10 mouse cellular contexts compared by ENCODE assay signal in genomic region chr19:6453349-6453748, GRCm38 (mm10). TPM values are rescaled to one million over a fixed set of nuclear protein-coding genes. Genes with fewer than 3 reads are reported as not detected.
DNase-seq lines count a peak whose midpoint lies in the region; ATAC-seq lines count a peak whose summit lies in the region.
"Had no signal": no experiment of that assay in that cellular context is flagged by ENCODE, and none has a peak within 500 bp of the region (broad histone marks: within the 10 kb centered on the region; RNA-seq: fewer than 3 reads in every experiment).

No protein-coding gene starts in this region.

- DNase-seq in Muller cell, postnatal 12 days (ENCODE audit: inconsistent ontology term): peak; percentile 29
- DNase-seq in cerebellum, postnatal 4 days (ENCODE audit: low spot score in 2 of 2): peak; percentile 63 to 89
- DNase-seq in left cerebral cortex, postnatal 4 days: peak; percentile 96
- no peak for DNase-seq in urinary bladder, postnatal 25 days (ENCODE audit: low spot score)
- DNase-seq in thymus, postnatal 36 days: no peak
- DNase-seq in spleen, postnatal 4 days (ENCODE audit: low spot score in 2 of 2): no peak

- peaks cover 48% of the 10 kb centered on the region for H3K4me1 ChIP-seq in hindbrain, embryonic 12.5 days

- no peak overlapping the region for H3K4me3 ChIP-seq in hindbrain, embryonic 12.5 days
- H3K4me3 ChIP-seq: embryonic facial prominence, embryonic 15.5 days; limb, embryonic 13.5 days had no signal

- H3K9me3 ChIP-seq in hindbrain, embryonic 12.5 days (replicated peaks): no peaks in the 10 kb centered on the region
- H3K9me3 ChIP-seq: embryonic facial prominence, embryonic 15.5 days; limb, embryonic 13.5 days had no signal

- ATAC-seq in hindbrain, embryonic 12.5 days (ENCODE audit: low FRiP score): peak; percentile 10
- no peak for ATAC-seq in erythroid progenitor cell, adult 5-6 weeks (replicated peaks; ENCODE audit: low FRiP score, poor library complexity, severe bottlenecking)

- H3K4me2 ChIP-seq in hindbrain, embryonic 12.5 days (replicated peaks): no peak overlapping the region
- H3K4me2 ChIP-seq: embryonic facial prominence, embryonic 15.5 days; limb, embryonic 13.5 days had no signal

- H3K27ac ChIP-seq in hindbrain, embryonic 12.5 days: peak overlapping the region; percentile 79
- H3K27ac ChIP-seq: embryonic facial prominence, embryonic 15.5 days; limb, embryonic 13.5 days had no signal

- H3K9ac ChIP-seq in hindbrain, embryonic 12.5 days: no peak overlapping the region
- H3K9ac ChIP-seq: embryonic facial prominence, embryonic 15.5 days; limb, embryonic 13.5 days had no signal

- H3K27me3 ChIP-seq in hindbrain, embryonic 12.5 days: no peaks in the 10 kb centered on the region; the same call in 1 of the 2 replicates
- H3K27me3 ChIP-seq: embryonic facial prominence, embryonic 15.5 days had no signal

- peaks cover 13% of the 10 kb centered on the region for H3K36me3 ChIP-seq in hindbrain, embryonic 12.5 days
- H3K36me3 ChIP-seq: embryonic facial prominence, embryonic 15.5 days; limb, embryonic 13.5 days had no signal

- 72% methylated on average over 8 of the region's 8 CpGs for WGBS in hindbrain, embryonic 12.5 days

- intact Hi-C loops in left cerebral cortex, postnatal 4 days (cut with DNase I): no loop called here

RNA-seq across cellular contexts. Expression of gene Nrxn2, which starts 34.8 kb away (rescaled TPM):
- polyA plus RNA-seq in hindbrain, embryonic 12.5 days (2016; fragmentation: Nextera tagmentation; extraction: Ambion mirVana): 21.3 and 23.0 TPM in 2 replicates
- total RNA-seq in left cerebral cortex, postnatal 4 days (2021): 100 to 1,000 TPM; 695 to 758 TPM
- total RNA-seq in erythroid progenitor cell, adult 5-6 weeks (2015; ENCODE audit: low replicate concordance): not detected in 2 replicates
- not detected in 2 replicates for total RNA-seq in erythroid progenitor cell, adult 5-6 weeks (2017; ENCODE audit: low replicate concordance)

RNA-seq across cellular contexts. Expression of gene Rasgrp2, which starts 54.2 kb away (rescaled TPM):
- 20.0 and 23.0 TPM in 2 replicates for polyA plus RNA-seq in hindbrain, embryonic 12.5 days (2016; fragmentation: Nextera tagmentation; extraction: Ambion mirVana)
- 100 to 1,000 TPM; 225 to 228 TPM for total RNA-seq in left cerebral cortex, postnatal 4 days (2021)
- total RNA-seq in erythroid progenitor cell, adult 5-6 weeks (2015; ENCODE audit: low replicate concordance): 42.3 and 47.2 TPM in 2 replicates
- 29.9 and 37.7 TPM in 2 replicates for total RNA-seq in erythroid progenitor cell, adult 5-6 weeks (2017; ENCODE audit: low replicate concordance)

Comparison
In these comparisons a context has a peak if more than half of its experiments do, and no peak if none do; other contexts are left out.
1. DNase-seq: peak in Muller cell, postnatal 12 days (single experiment), cerebellum, postnatal 4 days (2 of 2) and left cerebral cortex, postnatal 4 days (single experiment); none in urinary bladder, postnatal 25 days (single experiment), thymus, postnatal 36 days (0 of 2) and spleen, postnatal 4 days (0 of 2).
2. RNA of gene Nrxn2, which starts 34.8 kb away (total RNA-seq): 695 to 758 TPM in left cerebral cortex, postnatal 4 days; not detected in erythroid progenitor cell, adult 5-6 weeks; every median in the first group is over 100 times any median in the second.
3. RNA of gene Rasgrp2, which starts 54.2 kb away (total RNA-seq): 225 to 228 TPM in left cerebral cortex, postnatal 4 days; 29.9 to 47.2 TPM in erythroid progenitor cell, adult 5-6 weeks; every median in the first group is over 4 times any median in the second.